Mouse (Mus musculus) lung, postnatal 36 days (tissue): Measurements from ENCODE around the gene Tjp1.

ENCODE experiments used
- DNase-seq: peaks from one replicate; pipeline ENCODE4 v3.0.0; 2022; ENCODE audit warnings: mixed read lengths

The Tjp1 gene

DNA sequence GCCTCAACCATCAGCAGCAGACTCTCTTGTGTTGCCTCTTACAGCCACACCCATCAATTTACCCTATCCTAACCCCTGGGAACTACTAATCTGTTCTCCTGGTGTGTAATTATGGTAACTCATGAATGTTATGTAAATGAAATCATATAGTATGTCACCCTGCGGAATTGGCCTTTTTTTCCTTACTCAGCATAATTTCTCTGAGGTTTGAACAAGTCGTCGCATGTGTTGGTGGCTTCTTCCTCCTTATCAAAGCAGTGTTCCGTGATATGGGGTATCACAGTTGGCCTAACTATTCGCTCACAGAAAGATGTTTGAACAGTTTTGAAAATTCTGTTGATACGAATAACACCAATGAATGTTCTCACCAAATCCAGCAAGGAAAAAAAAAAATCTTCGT, 142.8 kb downstream of the Tjp1 start:
- DNase-seq: no peak

DNA sequence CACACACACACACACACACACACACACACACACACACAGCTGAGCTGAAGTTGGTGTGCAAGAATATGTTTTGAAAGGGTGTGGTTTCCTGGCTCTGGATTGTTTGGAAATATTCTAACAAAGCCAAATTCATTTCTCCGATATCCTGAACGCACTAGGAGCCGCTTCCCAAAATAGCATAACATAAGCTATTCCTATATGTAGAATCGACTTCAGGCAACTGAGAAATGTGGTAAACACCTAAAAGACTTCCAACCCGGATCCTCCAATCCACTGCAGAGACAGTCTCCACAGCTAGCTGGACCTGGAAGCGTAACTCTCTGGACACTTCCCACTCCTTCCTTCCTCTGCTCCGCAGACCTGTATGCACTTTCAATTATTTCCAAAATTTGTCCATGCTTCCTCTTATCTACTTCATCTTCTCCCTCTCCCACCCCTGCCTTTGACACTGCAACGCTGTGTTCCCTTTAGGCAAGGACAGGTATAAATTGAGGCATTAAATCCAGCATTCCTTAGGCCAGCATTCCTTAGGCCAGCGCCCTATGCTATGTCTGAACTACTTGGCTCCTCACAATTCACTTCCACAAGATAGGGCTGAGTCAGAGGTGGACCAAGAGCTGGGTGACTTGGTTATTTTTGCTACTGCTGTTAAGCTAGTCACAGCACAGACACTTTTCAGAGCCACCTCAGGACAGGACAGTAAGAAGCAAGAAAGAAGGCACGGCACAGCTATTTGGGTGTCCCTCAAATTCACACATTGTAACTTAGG, 144.9 kb downstream of the Tjp1 start:
- peak; percentile 50 for DNase-seq

- no peak for DNase-seq
These were observed 145.7 kb downstream of the Tjp1 start for GRCm38 (mm10) chr7:65381896-65382295.

GRCm38 (mm10) chr7:65380716-65381115, 146.9 kb downstream of the Tjp1 start:
- DNase-seq: no peak

DNA sequence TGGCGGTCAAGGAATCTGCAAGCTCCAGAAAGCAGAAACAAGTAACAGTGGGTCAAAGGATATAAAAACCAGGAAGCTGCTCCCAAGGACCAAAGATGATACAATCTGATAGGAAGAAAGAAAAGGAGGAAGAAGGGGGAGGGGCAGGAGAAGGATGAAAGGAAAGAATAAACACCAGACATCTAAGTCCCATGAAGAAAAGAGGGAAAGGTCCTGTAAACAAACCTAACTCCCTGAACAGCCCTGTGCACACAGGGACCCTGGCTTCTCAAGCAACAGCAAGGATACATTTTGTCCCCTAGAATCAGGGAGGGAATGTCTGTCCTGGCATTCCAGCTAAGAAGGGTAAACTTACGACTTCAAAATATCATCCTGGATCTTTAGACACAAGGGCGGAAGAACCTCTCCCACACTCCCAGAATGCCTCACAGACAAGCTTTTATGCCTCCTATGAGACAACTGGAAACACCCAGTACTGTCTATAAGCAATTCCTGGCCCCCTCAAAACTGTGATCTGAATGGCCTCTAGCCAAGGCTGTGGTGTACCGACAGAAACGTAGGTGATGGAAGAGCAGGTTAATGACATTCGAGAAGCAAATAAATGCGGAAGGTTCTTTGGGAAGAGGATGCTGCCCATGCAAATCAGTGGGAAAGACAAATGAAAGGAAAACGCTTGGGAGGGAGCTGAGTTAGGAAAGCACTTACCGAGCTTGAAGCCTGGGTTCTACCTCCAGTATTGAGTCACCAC, 148.6 kb downstream of the Tjp1 start:
- peak; percentile 59 for DNase-seq

- DNase-seq: no peak
These were observed 150.1 kb downstream of the Tjp1 start for GRCm38 (mm10) chr7:65377521-65377920.

DNA sequence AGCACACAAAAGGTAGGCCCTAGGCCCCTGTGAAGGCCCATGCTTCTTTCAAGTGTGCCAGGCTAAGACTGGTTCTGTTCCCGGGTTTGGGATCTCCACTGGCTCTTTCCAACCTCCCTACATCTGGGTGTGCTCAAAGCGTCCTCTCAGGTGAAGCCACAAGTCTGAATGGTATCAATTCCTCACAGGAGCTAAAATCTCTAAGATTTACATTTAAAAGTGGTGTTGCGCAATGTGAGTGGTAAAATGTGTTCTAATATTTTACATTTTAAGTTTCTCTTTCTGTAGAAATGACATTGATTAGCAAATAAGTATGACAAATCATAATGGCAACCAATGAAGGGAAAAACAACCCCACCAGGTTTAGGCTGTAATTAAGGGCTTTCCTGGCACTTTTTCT, 152.0 kb downstream of the Tjp1 start:
- no peak for DNase-seq

DNA sequence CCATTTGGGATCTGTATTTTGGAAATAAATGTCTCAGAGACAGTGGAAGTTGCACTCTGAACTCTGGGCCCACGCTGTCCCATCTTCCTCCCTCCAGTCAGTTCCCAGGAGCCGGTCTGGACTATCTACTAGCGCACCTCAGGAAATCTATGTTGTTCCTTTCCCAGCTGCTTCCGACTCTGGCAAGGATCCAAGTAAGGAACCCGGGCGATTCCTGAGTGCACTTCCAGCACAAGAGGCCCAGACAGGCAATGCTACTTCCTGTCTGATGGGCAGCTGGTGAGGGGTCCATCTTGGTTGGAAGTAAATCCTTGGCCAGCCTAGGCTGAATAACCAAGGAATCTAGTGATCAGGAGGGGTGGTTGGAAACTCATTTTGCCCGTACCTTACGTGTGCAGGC, 152.4 kb downstream of the Tjp1 start:
- peak; percentile 86 for DNase-seq

DNA sequence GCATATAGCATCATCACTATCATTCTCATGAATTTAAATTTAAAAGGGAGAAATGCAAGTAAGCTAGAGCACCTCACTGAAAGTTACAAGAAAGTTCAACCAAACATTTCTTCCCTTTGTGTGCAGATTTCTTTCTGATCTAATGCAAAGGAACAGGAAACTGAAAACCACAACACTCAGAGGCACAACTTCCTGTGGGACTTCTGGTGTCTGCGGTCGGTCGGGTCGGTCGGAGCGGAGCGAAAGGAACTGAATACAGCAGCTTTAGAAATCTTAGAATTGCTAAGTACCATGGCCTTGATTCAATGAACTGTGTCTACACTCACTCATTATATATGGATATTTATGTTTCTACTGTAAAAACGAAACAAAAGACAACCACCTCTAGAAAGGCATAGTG, 154.2 kb downstream of the Tjp1 start:
- peak; percentile 70 for DNase-seq

DNA sequence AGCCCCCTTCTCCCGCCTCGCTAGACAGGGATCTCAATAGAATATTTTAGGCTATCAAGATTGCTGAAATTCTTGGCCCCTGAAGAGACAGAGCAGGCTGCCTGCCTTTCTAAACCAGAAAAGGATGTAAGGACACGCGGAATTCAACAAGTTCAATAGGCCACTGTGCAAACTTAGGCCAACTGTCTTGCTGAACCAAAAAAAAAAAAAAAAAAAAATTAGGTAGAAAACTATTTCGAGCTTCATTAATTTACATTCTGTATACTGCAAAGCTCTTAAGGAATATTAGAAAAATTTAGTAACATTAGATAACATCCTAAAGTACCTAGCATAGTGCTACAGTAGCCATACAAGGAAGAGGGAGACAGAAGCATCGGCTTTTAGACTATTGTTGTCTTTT, 155.8 kb downstream of the Tjp1 start:
- no peak for DNase-seq

DNA sequence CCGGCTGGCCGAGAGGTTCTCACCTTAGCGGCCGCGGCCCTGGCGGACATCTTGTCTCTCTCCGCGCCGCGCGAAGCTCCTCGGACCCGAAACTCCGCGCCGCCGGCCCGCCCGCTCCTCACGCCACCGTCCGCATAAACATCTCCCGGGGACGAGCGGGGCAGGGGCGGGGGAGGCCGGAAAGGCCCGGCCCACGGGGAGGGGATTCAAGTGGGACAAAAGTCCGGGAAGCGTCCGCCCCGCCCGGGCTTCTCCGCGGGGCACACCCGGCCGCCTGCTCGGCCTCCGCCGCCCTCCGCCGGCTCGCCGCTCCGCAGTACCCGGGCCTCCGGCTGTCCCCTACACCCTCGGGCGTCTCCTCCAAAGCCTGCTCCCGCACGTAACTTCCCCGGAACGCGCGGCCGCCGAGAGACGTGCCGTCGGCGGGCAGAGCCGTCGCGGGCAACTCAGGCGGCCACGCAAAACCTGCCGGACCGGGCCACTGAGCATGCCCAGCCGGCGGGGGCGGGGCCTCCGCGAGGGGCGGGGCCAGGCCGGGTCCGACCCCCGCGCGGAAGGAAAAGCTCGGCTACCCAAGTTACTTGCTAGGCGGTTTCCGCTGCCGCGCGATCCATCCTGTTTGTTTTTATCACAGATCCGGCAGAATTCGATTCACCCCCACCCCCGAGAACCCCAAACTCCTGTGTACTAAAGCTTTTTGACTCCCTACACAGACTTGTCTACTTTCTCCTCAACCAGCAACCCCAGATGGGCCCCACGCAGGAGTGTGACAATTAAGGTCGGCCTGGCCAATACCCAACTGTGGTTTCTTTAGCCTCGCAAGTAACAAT, 156.6 kb downstream of the Tjp1 start:
- peak; percentile 94 for DNase-seq

- DNase-seq: peak; percentile 27
These were observed 157.2 kb downstream of the Tjp1 start for GRCm38 (mm10) chr7:65370381-65370786.

- no peak for DNase-seq
These were observed 158.5 kb downstream of the Tjp1 start for GRCm38 (mm10) chr7:65369101-65369500.

- no peak for DNase-seq
These were observed 160.0 kb downstream of the Tjp1 start for GRCm38 (mm10) chr7:65367386-65368245.

- DNase-seq: peak; percentile 38
These were observed 161.4 kb downstream of the Tjp1 start for GRCm38 (mm10) chr7:65366153-65366552.

GRCm38 (mm10) chr7:65365560-65365959, 162.0 kb downstream of the Tjp1 start:
- DNase-seq: no peak

DNA sequence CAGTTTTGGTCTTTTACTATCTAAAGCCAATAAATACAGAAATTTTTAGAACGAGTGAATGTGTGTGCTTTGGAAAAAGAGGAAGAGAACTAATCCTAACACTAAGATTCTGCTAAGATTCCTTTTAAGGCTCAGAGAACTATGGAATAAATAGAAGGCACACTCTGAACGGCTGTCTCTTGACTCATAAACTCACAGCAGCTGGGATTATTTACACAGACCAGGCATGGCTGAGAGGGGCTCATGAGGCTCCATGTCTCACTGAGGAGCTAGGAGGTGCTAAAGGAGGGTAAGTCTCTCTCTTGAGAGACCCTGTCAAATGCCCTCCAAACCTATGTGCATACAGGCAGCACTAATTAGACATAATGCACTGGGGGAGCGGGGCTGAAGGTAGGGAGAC, 167.3 kb downstream of the Tjp1 start:
- DNase-seq: no peak

GRCm38 (mm10) chr7:65359774-65360173, 167.8 kb downstream of the Tjp1 start:
- DNase-seq: peak; percentile 66

DNA sequence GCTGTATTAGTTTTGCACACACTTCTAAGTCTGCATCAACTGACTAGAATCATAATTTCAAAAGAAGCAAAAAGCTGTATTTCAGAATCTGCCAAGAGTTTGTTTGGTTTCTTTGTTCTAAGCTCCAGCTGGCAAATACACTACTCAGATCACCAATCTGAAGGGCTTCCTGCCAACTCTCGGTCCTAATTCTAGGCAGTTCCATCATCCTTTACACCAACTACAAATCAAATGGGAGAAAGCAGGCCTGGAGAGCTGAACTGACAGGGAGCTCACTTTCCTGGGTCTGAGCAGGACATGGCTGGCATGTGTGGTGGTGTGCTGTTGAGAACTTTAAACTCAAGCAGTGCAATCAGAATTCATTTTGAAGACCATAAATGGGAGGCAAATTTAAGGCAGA, 170.0 kb downstream of the Tjp1 start:
- peak; percentile 85 for DNase-seq

GRCm38 (mm10) chr7:65356204-65356603, 171.4 kb downstream of the Tjp1 start:
- DNase-seq: no peak

DNA sequence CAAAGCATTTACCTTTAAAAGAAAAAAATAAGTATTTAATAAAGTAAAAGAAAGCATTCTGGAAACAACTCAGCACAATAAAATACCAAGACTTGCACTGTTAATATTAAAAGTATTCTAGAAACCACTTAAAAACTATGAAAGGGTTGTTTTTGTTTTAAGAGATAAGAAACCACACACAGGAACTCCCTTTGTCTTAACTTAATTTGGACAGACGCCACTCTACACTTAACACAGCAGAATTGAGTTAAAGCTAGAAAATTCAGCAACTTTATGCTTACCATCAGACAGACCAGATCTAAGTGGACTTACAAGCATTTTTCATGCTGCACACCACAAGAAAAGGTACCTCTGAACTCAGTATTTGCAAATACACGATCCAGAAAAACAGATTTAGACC, 172.7 kb downstream of the Tjp1 start:
- DNase-seq: no peak

DNA sequence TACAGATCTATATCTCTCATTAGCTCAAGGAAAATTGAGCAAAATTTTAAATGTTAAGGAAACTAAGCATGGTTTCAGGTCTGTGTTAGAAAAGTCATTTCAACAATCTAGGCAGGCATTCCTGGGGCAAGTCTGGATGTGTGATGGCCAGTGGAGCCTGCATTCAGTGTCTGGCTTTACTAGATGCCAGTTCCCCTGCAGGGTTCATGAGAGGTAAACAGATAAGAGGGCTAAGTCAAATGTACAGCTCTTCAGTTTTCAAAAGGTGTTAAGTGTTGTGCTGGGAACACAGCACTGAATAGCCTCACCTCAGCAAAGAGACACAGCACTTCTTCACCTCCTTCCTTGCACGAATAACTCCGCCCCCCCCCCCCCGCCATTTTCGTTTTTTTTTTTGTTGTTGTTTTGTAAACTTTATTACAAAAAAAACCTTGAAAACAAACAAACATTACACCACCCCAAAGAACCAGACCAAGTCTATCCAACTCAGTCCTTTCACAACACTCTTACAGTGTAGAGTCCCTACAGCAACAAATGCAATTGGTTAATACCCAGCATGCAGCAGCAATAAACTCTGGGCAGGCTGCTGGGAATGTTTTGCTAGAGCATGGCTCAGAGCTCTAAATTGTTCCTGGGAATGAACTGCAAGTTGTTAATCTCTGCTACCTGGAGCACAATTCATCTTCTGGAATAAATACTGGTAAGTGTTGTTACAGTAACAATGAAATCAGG, 177.1 kb downstream of the Tjp1 start:
- DNase-seq: no peak
